Mouse (Mus musculus) heart, postnatal 4 days (tissue): ENCODE measurements around the gene Rab22a. TPM values are rescaled to one million over a fixed set of nuclear protein-coding genes. Genes with fewer than 3 reads are reported as not detected.
"Not testable (repeated sequence)": the region's sequence is repeated elsewhere in the genome, so short reads cannot be mapped to it uniquely, and the experiment has no call there.

Experiments used
- DNase-seq: peaks from one replicate; pipeline ENCODE4 v3.0.0; 2021
- total RNA-seq, 2 experiments: library from RNA; stranded (reverse); gene quantifications; 2 replicates each; pipeline ENCODE4 v1.2.3; 2021

Rab22a gene
- 10 to 100 TPM; 26.7 to 27.0 TPM for total RNA-seq

DNA sequence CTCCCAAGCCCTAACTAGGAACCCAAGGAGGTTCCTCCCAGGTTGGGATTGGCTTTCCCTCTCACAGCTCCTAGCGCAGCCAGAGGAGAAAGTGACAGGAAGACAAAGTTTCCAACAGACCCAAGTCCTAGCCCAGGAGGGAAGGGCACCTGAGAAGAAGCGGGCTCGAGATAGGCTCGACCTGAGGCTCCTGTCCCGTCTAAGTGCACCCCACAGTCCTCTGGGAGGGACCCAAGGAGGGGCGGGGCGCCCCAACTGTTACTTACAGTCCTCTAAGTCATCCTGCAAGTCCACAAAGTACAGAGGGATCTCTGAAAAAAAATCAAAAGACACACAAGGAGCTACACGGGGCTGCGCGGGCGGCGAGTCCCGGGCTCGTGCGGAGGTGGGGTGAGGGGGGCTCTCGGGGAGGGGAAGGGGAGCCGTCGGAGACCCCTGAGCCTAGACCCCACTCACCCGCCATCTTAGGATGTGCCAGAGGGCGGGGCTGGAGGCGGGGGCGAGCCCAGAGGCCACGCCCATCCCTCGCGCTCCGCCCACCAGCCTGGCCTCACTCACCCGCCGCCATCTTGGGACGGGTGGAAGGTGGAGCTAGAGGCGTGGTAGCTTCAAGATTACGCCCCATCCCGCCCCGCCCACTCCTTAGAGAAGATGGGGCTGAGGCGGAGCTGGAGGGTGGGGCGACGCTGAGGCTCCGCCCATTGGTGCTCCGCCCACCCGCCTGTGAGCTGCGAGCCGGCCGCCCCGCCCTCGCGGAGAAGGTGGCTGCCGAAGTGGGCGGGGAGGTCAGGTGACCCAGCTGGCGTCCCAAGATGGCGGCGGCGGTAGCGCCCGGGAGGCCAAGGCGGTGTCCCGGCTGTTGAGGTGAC lies at the start of gene Rab22a:
TSS of gene Rab22a (plus strand) at position 704 of the 869 bp plus-strand sequence.
- DNase-seq = peak; percentile 98

GRCm38 (mm10) chr2:173615378-173616081 lies 44.0 kb upstream of the Rab22a start:
- no peak for DNase-seq

GRCm38 (mm10) chr2:173616156-173616555 lies 43.4 kb upstream of the Rab22a start:
- no peak for DNase-seq

GRCm38 (mm10) chr2:173619132-173619531 lies 40.4 kb upstream of the Rab22a start:
- DNase-seq = no peak

DNA sequence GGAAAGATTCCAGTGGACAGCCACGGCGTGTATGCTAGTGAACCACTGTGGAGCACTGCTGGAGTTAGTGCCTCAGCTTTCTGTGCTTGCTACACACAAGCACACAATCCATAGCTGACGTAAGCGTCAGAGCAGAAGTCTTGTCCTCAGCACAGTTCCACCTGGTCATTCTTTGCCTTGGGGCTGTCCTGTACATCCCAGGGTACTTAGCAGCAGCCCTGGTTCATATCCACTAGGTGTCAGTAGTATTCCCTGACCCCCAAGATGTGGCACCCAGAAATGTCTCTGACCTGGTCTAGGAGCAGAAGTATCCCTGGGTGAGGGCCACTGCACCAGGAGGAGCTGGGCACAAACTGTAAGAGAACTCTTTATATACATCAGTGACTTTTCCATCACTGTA lies 38.9 kb upstream of the Rab22a start:
- DNase-seq = no peak

GRCm38 (mm10) chr2:173622173-173622601 lies 37.4 kb upstream of the Rab22a start:
- DNase-seq = peak; percentile 37

- DNase-seq = no peak
These were observed 34.9 kb upstream of the Rab22a start for GRCm38 (mm10) chr2:173624667-173625066.

DNA sequence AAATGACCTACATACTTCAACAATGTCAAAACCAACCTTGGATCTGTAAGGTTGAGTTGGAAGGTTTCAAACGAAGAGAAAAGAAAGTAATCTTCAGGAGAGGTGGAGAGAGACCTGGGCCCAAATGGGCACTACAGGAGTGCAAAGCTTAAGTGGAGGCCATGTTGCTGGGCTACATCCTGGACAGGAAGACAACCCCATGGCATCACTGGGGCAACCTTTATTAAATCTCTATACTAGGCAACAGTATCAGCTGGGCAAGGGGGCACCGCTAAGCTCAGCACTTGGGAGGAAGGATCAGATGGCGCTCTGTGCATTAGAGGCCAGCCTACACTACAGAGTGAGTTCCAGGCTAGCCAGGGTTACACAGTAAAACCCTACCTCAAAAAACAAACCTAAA lies 33.8 kb upstream of the Rab22a start:
- no peak for DNase-seq

- DNase-seq = not testable (repeated sequence)
These were observed 25.5 kb upstream of the Rab22a start for GRCm38 (mm10) chr2:173634106-173634505.

DNA sequence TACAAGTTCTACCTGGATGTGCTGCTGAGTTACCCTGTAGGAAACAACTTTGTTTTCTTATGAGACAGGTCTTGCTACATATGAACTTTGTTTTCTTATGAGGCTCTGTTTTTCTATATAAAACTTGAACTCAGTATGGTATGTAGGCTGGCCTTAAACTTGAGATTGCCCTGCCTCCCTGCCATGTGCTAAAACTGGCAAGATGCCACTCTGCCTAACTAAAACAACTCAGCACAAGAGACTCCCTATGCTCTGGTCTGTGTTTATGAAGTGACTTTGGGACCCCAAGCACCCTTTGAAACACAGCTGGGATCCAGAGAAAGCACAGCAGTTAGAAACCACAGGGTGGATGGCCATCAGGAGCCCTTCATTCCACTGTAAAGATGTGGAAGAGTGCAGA lies 18.2 kb upstream of the Rab22a start:
- no peak for DNase-seq

- no peak for DNase-seq
These were observed 17.1 kb upstream of the Rab22a start for GRCm38 (mm10) chr2:173642262-173642999.

DNA sequence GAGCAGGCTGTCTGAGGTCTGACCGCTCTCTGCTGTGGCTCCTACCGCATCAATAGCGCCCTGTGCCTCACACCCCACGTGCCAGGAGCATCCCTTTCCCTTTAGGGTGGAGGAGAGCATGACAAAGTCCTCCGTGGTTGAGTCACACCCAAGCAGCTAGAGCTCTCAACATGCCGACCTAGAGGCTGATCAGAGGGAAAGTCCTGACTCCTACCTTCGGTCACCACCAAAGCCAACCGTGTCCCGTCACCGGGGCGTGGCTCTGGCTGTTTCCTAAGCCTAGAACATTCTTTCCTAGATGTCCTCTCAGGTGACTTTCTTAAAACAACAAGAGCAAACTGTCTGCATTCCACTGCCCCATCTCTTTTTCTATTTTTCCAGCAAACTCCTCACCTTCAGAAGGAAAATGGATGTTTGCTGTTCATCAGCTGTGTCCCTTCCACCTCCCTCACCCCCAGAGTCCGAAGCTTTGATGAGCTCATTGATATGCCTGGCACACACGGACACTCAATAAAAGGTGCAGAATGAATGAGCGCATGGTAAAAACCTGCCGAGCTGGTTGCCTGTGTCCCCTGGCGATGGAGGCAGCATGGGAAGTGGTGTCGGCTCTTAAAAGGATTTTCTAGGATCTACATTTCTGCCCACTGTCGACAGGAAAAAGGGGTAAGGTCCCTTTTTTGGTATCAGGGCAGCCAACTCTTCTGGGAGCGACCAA lies 12.2 kb upstream of the Rab22a start:
- DNase-seq = no peak

DNA sequence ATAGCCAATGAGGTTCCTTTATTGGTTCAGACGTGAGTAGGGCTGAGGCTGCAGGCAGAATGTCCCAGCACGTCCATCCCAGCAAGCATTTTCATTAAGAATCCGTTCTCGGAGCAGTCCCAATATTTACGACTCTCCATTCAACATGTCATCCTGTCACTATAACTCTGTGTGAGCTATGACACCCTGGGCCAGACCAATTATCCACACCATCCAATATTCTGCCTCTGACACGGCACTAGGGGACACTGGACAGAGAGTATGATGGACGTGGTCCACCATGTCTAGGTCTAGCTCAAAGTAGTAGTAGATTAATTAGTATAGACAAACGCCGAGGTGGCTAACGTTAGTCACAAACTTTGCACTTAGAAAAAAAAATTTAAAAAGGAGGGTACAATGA lies 9.8 kb upstream of the Rab22a start:
- no peak for DNase-seq

- DNase-seq = no peak
These were observed 6.0 kb upstream of the Rab22a start for GRCm38 (mm10) chr2:173653526-173653925.

GRCm38 (mm10) chr2:173657736-173658135 lies 1.8 kb upstream of the Rab22a start:
- DNase-seq = no peak

DNA sequence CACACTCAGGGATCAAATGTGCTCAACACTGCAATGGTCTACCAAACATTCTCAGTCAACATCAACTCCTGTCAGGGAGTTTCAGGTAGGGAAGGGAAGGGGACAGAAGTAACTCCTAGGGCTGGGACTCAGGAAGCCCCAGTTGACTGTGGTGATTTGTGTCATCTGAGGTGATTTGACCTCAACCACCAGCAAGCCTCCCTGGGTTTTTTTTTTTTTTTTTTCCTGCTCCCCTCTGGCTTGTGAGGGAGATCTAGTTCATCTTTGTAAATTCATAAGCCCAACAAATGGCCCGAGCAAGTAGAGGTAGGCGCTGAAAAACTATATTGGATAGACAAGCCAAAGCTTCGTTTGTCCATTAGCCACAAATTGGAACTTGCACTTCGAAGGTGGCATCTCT lies 1.0 kb upstream of the Rab22a start:
- no peak for DNase-seq

DNA sequence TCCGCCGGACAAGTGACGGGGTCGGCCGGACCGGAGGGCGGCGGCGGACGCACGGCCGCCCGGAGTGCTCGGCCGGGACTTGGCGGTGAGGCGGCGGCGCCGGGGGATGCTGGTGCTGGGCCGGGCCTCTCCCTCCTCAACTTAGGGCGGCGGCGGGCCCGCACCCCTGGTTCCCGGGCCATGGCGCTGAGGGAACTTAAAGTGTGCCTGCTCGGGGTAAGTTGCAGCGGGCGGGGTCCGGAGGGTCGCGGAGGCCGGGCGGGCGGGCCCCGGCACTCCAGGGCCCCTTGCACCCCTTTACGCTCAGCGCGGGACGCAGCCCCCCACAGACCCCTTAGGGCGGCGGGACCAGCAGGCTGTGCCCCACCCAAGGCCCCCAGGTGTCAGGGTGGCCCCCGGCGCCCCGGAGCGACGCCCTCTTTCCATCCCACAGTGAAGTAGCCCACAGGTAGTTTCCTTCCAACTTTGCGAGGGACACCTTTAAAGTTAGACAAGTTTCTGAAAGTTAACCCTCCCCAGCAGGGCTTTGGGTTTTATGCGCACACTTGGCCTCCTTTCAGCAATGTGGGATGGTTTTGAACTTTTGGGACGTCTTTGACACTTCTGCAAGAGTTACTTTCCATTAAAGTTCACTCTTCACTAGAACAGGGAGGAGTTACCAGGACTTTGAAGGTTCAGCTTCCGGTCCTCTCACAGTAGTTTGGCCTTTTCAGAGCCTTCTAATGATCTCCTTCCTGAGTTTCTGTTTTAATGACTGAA lies 545 bp downstream of the Rab22a start:
- no peak for DNase-seq

DNA sequence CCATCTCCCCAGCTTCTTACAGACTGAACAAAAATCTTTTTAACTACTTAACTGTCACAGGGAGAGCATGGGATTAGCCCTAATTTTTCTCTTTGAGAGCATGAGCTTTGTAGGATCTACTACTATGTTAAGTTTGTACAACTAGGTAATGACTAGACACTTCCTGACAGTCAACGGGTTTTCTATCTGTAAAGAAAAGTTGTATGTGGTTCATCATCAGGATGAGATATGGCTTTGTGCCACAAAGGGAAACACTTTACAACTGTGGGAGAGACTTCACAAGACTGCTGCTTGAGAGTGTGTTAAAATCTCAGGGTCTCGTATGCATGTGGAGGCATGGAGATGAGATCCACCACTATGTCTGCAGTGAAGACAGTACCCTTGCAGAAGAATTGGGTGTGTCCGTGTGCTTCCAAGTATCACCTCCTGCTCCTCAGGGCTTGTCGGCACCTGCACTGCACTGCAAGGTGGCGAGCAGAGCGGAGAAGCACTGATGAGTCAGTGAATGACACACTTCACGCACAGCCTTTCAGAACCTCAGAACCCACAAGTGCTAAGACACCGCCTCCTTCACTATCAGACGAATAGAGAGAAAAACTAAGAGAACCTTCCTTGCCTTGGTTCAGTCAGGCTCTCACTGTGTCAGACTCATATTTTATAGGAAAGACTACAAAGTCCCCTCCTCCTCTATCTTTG lies 2.8 kb downstream of the Rab22a start:
- DNase-seq = no peak

DNA sequence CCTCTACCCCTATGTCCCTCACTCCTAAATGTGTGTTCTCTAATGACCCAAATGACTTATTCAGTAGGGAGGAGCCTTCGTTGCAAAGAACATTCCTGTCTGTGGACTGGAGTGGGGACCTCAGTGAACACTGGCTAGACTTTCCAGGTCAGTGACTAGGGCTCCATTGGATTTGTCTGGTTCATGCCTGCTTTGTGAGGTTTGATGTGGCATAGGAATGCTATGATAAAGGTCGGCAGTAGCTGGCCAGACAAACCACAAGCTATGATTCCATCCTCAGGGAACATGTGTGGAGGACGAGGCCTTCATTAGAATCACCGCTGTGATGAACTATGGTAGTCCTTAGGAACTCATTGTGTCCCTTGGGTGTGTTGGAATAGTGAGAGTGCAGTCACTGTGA lies 5.2 kb downstream of the Rab22a start:
- DNase-seq = no peak

- DNase-seq = no peak
These were observed 5.7 kb downstream of the Rab22a start for GRCm38 (mm10) chr2:173665271-173665670.

GRCm38 (mm10) chr2:173666876-173667275 lies 7.3 kb downstream of the Rab22a start:
- DNase-seq = no peak
